In the genomic region with DNA sequence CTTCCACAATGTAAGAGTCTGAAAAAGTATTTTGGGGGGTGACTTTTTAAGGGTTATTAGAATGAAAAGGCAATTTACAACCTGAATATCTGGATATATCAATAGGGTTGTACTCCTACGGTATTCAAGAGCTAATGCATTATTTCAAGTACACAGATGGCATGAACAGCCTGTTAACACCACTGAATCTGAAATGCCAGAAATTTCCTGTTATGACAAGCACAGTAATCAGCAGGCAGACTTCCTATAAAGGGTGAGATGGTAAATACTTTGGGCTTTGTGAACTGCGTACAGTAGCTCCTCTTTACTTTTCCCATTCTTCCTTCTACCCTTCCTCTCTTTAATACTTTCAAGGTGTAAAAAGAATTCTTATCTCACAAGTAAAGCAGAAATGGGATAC, we compare ENCODE assay signal across 25 mouse cellular contexts. TPM values are rescaled to one million over a fixed set of nuclear protein-coding genes. Genes with fewer than 3 reads are reported as not detected.
DNase-seq lines count a peak whose midpoint lies in the region; ATAC-seq and TF ChIP-seq lines count a peak whose summit lies in the region.
"Had no signal": no experiment of that assay in that cellular context is flagged by ENCODE, and none has a peak within 500 bp of the region (broad histone marks: within the 10 kb centered on the region; RNA-seq: fewer than 3 reads in every experiment).

No protein-coding gene starts in this region.

- H3K36me3 ChIP-seq in forebrain, embryonic 13.5 days (ENCODE audit: poor library complexity, severe bottlenecking) = no peaks in the 10 kb centered on the region
- no peaks in the 10 kb centered on the region for H3K36me3 ChIP-seq in forebrain, embryonic 10.5 days (replicated peaks)
- no peaks in the 10 kb centered on the region for H3K36me3 ChIP-seq in midbrain, postnatal 0 days (ENCODE audit: insufficient read depth, low read length)
- H3K36me3 ChIP-seq in midbrain, embryonic 16.5 days (ENCODE audit: control insufficient read depth, insufficient read depth, low read length) = no peaks in the 10 kb centered on the region
- H3K36me3 ChIP-seq in forebrain, embryonic 16.5 days (ENCODE audit: control insufficient read depth, insufficient read depth) = no peaks in the 10 kb centered on the region
- no peaks in the 10 kb centered on the region for H3K36me3 ChIP-seq in hindbrain, postnatal 0 days (ENCODE audit: insufficient read depth, low read length)
- H3K36me3 ChIP-seq: embryonic facial prominence, embryonic 13.5 days; heart, embryonic 10.5 days; hindbrain, embryonic 15.5 days; intestine, embryonic 15.5 days; midbrain, embryonic 12.5 days; neural tube, embryonic 12.5 days had no signal

- H3K27me3 ChIP-seq in forebrain, embryonic 13.5 days = no peaks in the 10 kb centered on the region
- no peaks in the 10 kb centered on the region for H3K27me3 ChIP-seq in forebrain, embryonic 10.5 days (ENCODE audit: poor library complexity, severe bottlenecking)
- no peaks in the 10 kb centered on the region for H3K27me3 ChIP-seq in midbrain, postnatal 0 days (ENCODE audit: insufficient read depth, low read length)
- no peaks in the 10 kb centered on the region for H3K27me3 ChIP-seq in midbrain, embryonic 16.5 days (ENCODE audit: control insufficient read depth, insufficient read depth, low read depth, low read length)
- no peaks in the 10 kb centered on the region for H3K27me3 ChIP-seq in forebrain, embryonic 16.5 days (replicated peaks; ENCODE audit: control insufficient read depth, insufficient read depth, low read length)
- no peaks in the 10 kb centered on the region for H3K27me3 ChIP-seq in hindbrain, postnatal 0 days (ENCODE audit: insufficient read depth, low read length)
- H3K27me3 ChIP-seq: embryonic facial prominence, embryonic 13.5 days; hindbrain, embryonic 15.5 days; intestine, embryonic 15.5 days; midbrain, embryonic 12.5 days; neural tube, embryonic 12.5 days had no signal

- DNase-seq in forebrain, embryonic 10.5 days (ENCODE audit: extremely low spot score, low spot score) = no peak
- peak; percentile 5 for DNase-seq in midbrain, postnatal 0 days (ENCODE audit: low spot score)
- DNase-seq in telencephalon, adult 2 months (ENCODE audit: low read depth, low spot score) = peak; percentile 31
- DNase-seq in left cerebral cortex, adult 18-20 months (ENCODE audit: low spot score in 2 of 2) = no peak
- no peak for DNase-seq in hindbrain, postnatal 0 days (ENCODE audit: low spot score)
- DNase-seq: adrenal gland, adult 2 months; B cell, adult 2 months; embryo, embryonic 11 days; heart, postnatal 4 days; kidney, adult 9 months; kidney, postnatal 36 days; retina, postnatal 1 day; thymus, postnatal 14 days had no signal

- no peak overlapping the region for H3K4me3 ChIP-seq in forebrain, embryonic 13.5 days
- H3K4me3 ChIP-seq in forebrain, embryonic 10.5 days = no peak overlapping the region
- no peak overlapping the region for H3K4me3 ChIP-seq in midbrain, postnatal 0 days (ENCODE audit: low read depth, low read length)
- no peak overlapping the region for H3K4me3 ChIP-seq in midbrain, embryonic 16.5 days (ENCODE audit: low read depth, low read length)
- H3K4me3 ChIP-seq in forebrain, embryonic 16.5 days (replicated peaks; ENCODE audit: low read length) = no peak overlapping the region
- H3K4me3 ChIP-seq in hindbrain, postnatal 0 days (ENCODE audit: low read length) = no peak overlapping the region
- H3K4me3 ChIP-seq: embryonic facial prominence, embryonic 13.5 days; erythroblast, embryonic 14.5 days; heart, embryonic 10.5 days; hindbrain, embryonic 15.5 days; intestine, embryonic 15.5 days; midbrain, embryonic 12.5 days; neural tube, embryonic 12.5 days had no signal

- TF ChIP-seq CTCF in midbrain, postnatal 0 days (IDR thresholded peaks at IDR 0.05) = no peak
- TF ChIP-seq CTCF in hindbrain, postnatal 0 days (IDR thresholded peaks at IDR 0.05; ENCODE audit: low read depth) = no peak

- no peak overlapping the region for H3K9ac ChIP-seq in forebrain, embryonic 13.5 days
- H3K9ac ChIP-seq in midbrain, postnatal 0 days (replicated peaks; ENCODE audit: low read length, poor library complexity, severe bottlenecking) = no peak overlapping the region
- H3K9ac ChIP-seq in midbrain, embryonic 16.5 days (ENCODE audit: low read depth, low read length) = no peak overlapping the region
- no peak overlapping the region for H3K9ac ChIP-seq in forebrain, embryonic 16.5 days (replicated peaks; ENCODE audit: low read depth, low read length)
- H3K9ac ChIP-seq in hindbrain, postnatal 0 days (replicated peaks; ENCODE audit: low read length) = no peak overlapping the region
- H3K9ac ChIP-seq: embryonic facial prominence, embryonic 13.5 days; hindbrain, embryonic 15.5 days; intestine, embryonic 15.5 days; midbrain, embryonic 12.5 days; neural tube, embryonic 12.5 days had no signal

- no peak overlapping the region for H3K27ac ChIP-seq in forebrain, embryonic 13.5 days
- no peak overlapping the region for H3K27ac ChIP-seq in forebrain, embryonic 10.5 days
- H3K27ac ChIP-seq in midbrain, postnatal 0 days (ENCODE audit: low read depth, low read length) = no peak overlapping the region
- no peak overlapping the region for H3K27ac ChIP-seq in midbrain, embryonic 16.5 days (ENCODE audit: low read length)
- no peak overlapping the region for H3K27ac ChIP-seq in forebrain, embryonic 16.5 days (ENCODE audit: low read length)
- H3K27ac ChIP-seq in hindbrain, postnatal 0 days = no peak overlapping the region
- H3K27ac ChIP-seq: embryonic facial prominence, embryonic 13.5 days; heart, embryonic 10.5 days; hindbrain, embryonic 15.5 days; intestine, embryonic 15.5 days; midbrain, embryonic 12.5 days; neural tube, embryonic 12.5 days had no signal

- peak; percentile 77; the same call in 1 of the 2 replicates for ATAC-seq in forebrain, embryonic 13.5 days
- no peak for ATAC-seq in midbrain, postnatal 0 days (ENCODE audit: low FRiP score)
- no peak for ATAC-seq in midbrain, embryonic 16.5 days
- peak; percentile 92 for ATAC-seq in forebrain, embryonic 16.5 days
- ATAC-seq in hindbrain, postnatal 0 days = no peak
- ATAC-seq: intestine, embryonic 15.5 days; lung, postnatal 0 days had no signal

- H3K4me1 ChIP-seq in forebrain, embryonic 13.5 days = no peaks in the 10 kb centered on the region
- H3K4me1 ChIP-seq in forebrain, embryonic 10.5 days = no peaks in the 10 kb centered on the region
- no peaks in the 10 kb centered on the region for H3K4me1 ChIP-seq in midbrain, postnatal 0 days (ENCODE audit: insufficient read depth, low read length)
- H3K4me1 ChIP-seq in midbrain, embryonic 16.5 days (ENCODE audit: control insufficient read depth, insufficient read depth, low read length) = no peaks in the 10 kb centered on the region
- H3K4me1 ChIP-seq in forebrain, embryonic 16.5 days (replicated peaks; ENCODE audit: control insufficient read depth, insufficient read depth, low read length) = no peaks in the 10 kb centered on the region
- no peaks in the 10 kb centered on the region for H3K4me1 ChIP-seq in hindbrain, postnatal 0 days (ENCODE audit: insufficient read depth, low read length)
- H3K4me1 ChIP-seq: embryonic facial prominence, embryonic 13.5 days; heart, embryonic 10.5 days; hindbrain, embryonic 15.5 days; intestine, embryonic 15.5 days; midbrain, embryonic 12.5 days; neural tube, embryonic 12.5 days had no signal

- WGBS in forebrain, embryonic 13.5 days = 88% methylated on average over 2 of the region's 2 CpGs
- WGBS in forebrain, embryonic 10.5 days = 100% methylated on average over 2 of the region's 2 CpGs
- WGBS in midbrain, postnatal 0 days = 84% methylated on average over 2 of the region's 2 CpGs
- 89% methylated on average over 2 of the region's 2 CpGs for WGBS in midbrain, embryonic 16.5 days
- 48% methylated on average over 2 of the region's 2 CpGs for WGBS in forebrain, embryonic 16.5 days
- 87% methylated on average over 2 of the region's 2 CpGs for WGBS in hindbrain, postnatal 0 days

- no peak overlapping the region for H3K4me2 ChIP-seq in forebrain, embryonic 13.5 days
- no peak overlapping the region for H3K4me2 ChIP-seq in midbrain, postnatal 0 days (ENCODE audit: low read depth, low read length, poor library complexity, severe bottlenecking)
- H3K4me2 ChIP-seq in midbrain, embryonic 16.5 days (ENCODE audit: low read length) = no peak overlapping the region
- H3K4me2 ChIP-seq in forebrain, embryonic 16.5 days (ENCODE audit: low read length) = no peak overlapping the region
- H3K4me2 ChIP-seq in hindbrain, postnatal 0 days (ENCODE audit: low read depth, low read length) = no peak overlapping the region
- H3K4me2 ChIP-seq: embryonic facial prominence, embryonic 13.5 days; hindbrain, embryonic 15.5 days; intestine, embryonic 15.5 days; midbrain, embryonic 12.5 days; neural tube, embryonic 12.5 days had no signal

- H3K9me3 ChIP-seq in forebrain, embryonic 13.5 days (replicated peaks) = no peaks in the 10 kb centered on the region
- no peaks in the 10 kb centered on the region for H3K9me3 ChIP-seq in forebrain, embryonic 10.5 days
- no peaks in the 10 kb centered on the region for H3K9me3 ChIP-seq in midbrain, postnatal 0 days (ENCODE audit: low read length)
- no peaks in the 10 kb centered on the region for H3K9me3 ChIP-seq in midbrain, embryonic 16.5 days (replicated peaks; ENCODE audit: control insufficient read depth, low read length, poor library complexity, severe bottlenecking)
- H3K9me3 ChIP-seq in forebrain, embryonic 16.5 days (ENCODE audit: control insufficient read depth, low read length) = no peaks in the 10 kb centered on the region
- no peaks in the 10 kb centered on the region for H3K9me3 ChIP-seq in hindbrain, postnatal 0 days (ENCODE audit: low read length)
- H3K9me3 ChIP-seq: embryonic facial prominence, embryonic 13.5 days; heart, embryonic 10.5 days; hindbrain, embryonic 15.5 days; intestine, embryonic 15.5 days; midbrain, embryonic 12.5 days; neural tube, embryonic 12.5 days had no signal

RNA-seq across cellular contexts. Expression of a gene that starts 30.6 kb away (rescaled TPM):
- polyA plus RNA-seq in forebrain, embryonic 13.5 days (2015; fragmentation: Nextera tagmentation; extraction: Ambion mirVana) = 0.18 and 0.30 TPM in 2 replicates
- 0.12 and 0.14 TPM in 2 replicates for polyA plus RNA-seq in forebrain, embryonic 10.5 days (2016; fragmentation: Nextera tagmentation; extraction: Ambion mirVana)
- 0.38 and 0.66 TPM in 2 replicates for total RNA-seq in midbrain, postnatal 0 days (2014; rRNA removed)
- 0.33 and 0.43 TPM in 2 replicates for polyA plus RNA-seq in midbrain, postnatal 0 days (2015; fragmentation: Nextera tagmentation; extraction: Ambion mirVana)
- polyA plus RNA-seq in midbrain, embryonic 16.5 days (2015; fragmentation: Nextera tagmentation; extraction: Ambion mirVana) = 0.30 and 0.33 TPM in 2 replicates
- polyA plus RNA-seq in forebrain, embryonic 16.5 days (2015; fragmentation: Nextera tagmentation; extraction: Ambion mirVana) = 0.25 and 0.46 TPM in 2 replicates
- 1 to 10 TPM; 1.7 to 2.0 TPM for total RNA-seq in left cerebral cortex, adult 18-20 months (2021)
- 0.10 and 0.25 TPM in 2 replicates for total RNA-seq in hindbrain, postnatal 0 days (2014; rRNA removed)
- 0.25 and 0.33 TPM in 2 replicates for polyA plus RNA-seq in hindbrain, postnatal 0 days (2015; fragmentation: Nextera tagmentation; extraction: Ambion mirVana)
- total RNA-seq: MEL had no signal

Comparison
In these comparisons a context has a peak if more than half of its experiments do, and no peak if none do; other contexts are left out.
1. ATAC-seq: peak in forebrain, embryonic 13.5 days (single experiment) and forebrain, embryonic 16.5 days (single experiment); none in midbrain, postnatal 0 days (single experiment), midbrain, embryonic 16.5 days (single experiment) and hindbrain, postnatal 0 days (single experiment).
2. DNase-seq: peak in midbrain, postnatal 0 days (single experiment) and telencephalon, adult 2 months (single experiment); none in forebrain, embryonic 10.5 days (single experiment), left cerebral cortex, adult 18-20 months (0 of 2) and hindbrain, postnatal 0 days (single experiment).